Mouse (Mus musculus) kidney, postnatal 14 days (tissue): ENCODE data around the gene Scn9a.
A peak's percentile ranks its signal among the peaks of the same experiment; 100 is the strongest.

Experiments used
- DNase-seq: peaks from one replicate; pipeline ENCODE4 v3.0.0; 2022; ENCODE audit warnings: mixed read lengths

The Scn9a gene

DNA sequence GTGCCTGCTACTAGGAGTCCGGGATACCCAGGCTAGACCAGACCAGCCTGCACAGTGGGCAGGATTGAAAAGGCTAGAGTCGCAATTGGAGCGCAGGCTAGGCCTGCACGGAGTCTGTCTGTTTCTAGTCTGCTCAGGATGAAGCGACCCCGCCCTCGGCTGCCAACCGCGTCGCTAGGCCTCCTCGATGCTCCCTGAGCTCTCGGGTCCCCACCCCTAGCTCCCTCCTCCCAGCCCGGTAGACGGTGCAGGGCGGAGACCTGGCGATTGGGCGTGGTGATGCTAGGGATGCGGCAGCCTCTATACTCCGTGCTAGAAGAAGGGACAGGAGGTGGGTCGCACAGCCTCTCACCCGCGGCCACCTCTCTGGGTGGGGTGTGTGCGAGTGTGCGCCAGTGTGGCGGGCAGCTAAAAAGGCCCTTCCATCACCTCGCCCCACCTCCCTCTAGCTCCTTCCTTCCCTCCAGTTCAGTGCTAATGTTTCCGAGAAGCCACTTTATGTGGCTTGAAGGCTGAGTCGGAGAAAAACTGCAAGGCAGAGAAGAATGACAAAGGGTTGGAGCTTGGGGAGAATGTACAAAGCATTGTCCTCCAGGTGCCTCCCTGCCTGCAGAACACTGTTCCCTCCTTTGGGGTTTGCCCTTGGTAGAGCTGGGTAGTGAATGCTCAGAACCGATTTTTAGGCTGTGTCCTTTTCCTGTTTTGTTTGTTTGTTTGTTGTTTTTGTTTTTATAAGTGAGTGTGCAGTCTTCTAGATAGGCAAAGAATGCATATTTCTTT is at the start of gene Scn9a:
Gene Scn9a (minus strand): TSS at position 383 of the 780 bp plus-strand sequence.
- DNase-seq, result no peak

DNA sequence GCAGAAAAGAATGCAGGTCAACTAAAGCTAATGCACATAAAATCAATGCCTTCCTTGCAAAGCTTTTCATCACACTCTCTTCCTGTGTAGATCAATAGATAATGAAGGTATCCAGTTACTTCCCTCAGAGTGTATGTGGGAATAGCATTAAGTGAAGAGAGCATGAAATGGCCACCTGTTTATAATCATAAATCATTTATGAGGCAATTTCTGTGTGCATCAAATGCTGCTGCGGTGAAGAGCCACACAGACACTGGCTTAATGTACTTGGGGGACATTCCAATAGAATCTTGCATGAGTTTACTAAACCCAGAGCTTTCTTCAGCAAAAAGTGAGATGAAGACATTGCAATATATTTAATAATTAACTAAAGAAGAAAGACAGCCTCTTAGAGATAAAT is 27.2 kb upstream of the Scn9a start:
- no peak for DNase-seq

DNA sequence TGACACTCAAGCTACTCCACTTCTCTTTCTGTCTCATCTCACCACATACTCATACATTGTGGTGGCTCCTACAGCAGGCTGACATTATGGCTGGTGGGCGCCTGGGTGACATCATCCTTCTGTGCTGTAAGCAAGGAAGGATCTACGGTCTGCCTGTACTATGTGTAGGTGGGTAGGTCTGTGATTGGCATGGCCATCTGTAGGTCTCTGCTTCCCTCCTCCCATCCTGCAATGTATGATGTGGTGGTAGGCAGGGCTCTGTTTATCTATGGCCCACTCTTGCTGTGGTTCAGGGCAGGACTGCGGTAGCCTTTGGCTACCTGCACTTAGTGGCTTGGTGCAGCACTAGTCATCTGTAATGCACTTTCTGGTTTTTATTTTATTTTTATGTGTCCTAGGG is 21.7 kb upstream of the Scn9a start:
- no peak for DNase-seq

GRCm38 (mm10) chr2:66655431-66655830 is 20.7 kb upstream of the Scn9a start:
- DNase-seq, result no peak

- DNase-seq, result peak; percentile 23
These were observed 9.6 kb upstream of the Scn9a start for GRCm38 (mm10) chr2:66644384-66644783.

DNA sequence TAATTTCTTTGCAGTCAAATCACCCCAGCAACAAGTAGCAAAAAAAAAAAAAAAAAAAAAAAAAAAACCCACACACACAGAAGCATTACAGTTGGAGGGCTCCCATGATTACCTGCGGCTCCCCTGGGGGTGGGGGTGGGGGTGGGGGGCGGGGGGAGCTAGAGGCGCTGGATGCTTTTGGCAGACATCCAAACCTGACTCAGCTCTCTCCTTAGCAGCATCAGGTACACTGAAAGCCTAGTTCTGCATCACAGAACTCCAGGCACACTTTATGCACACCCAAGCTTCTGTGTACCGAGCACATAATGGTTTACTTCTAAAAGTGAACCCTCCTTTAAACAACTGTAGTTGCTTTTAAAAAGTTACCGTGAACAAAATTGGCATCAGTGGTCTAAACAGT is 2.0 kb downstream of the Scn9a start:
- DNase-seq, result no peak

DNA sequence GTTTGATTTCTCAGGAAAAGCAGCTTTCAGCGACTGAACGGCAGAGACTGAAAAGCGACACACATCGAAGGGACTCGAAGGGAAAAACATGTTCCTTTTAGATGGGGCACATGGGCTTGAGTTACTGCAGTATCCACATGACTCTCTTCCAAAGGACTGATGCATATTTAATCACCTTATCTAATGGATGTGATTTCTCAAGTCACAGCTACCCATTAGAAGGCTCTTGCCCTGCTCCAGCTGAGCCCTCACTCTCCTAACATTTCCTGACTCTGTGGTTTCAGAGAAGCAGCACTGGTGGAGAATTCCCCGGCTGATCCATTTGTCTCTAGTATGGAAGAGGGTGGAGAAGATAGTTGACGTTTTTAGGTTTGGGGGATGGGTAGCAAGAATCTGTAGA is 23.7 kb downstream of the Scn9a start:
- DNase-seq, result no peak

DNA sequence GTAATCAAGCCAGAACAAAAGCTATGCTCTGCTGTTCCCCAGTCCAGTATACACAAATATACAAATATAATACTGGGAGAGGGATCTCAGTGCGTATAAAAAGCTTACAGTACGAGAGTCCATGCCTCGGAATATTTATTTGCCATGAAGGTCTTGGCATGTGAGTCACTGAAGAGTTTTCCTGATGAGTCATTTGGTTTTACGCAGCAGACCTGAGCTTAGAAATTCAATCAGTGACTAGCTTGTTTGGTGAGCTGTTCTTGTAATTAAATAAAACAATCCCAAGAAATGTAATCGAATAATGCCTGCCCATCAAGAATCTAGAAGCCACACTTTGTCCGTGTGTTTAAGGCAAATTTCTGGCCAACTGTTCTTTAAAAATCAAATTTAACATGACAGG is 37.4 kb downstream of the Scn9a start:
- no peak for DNase-seq

- DNase-seq, result no peak
These were observed 38.6 kb downstream of the Scn9a start for GRCm38 (mm10) chr2:66596145-66596544.

GRCm38 (mm10) chr2:66590151-66590550 is 44.6 kb downstream of the Scn9a start:
- no peak for DNase-seq

GRCm38 (mm10) chr2:66580026-66580808 is 54.5 kb downstream of the Scn9a start:
- no peak for DNase-seq

GRCm38 (mm10) chr2:66548254-66548653 is 86.5 kb downstream of the Scn9a start:
- DNase-seq, result no peak

DNA sequence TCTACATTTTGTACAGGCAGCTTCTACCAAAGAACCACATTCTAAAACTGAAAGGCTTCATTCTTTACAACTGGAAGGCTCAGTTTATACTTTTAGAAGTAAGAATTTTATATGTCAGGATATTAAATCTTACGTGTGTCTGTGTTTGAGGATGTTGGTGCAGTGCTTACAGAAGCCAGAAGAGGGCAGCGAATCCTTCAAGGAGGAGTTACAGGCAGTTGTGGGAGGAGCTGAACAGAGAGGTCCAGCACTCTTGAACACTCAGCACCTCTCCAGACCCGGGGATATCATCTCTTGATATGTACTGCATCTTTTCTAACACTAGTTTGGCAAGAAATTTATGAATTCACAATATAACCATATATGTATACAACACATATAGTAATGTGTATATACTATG is 114.8 kb downstream of the Scn9a start:
- DNase-seq, result no peak

GRCm38 (mm10) chr2:66511424-66511823 is 123.3 kb downstream of the Scn9a start:
- DNase-seq, result no peak

GRCm38 (mm10) chr2:66508032-66508431 is 126.7 kb downstream of the Scn9a start:
- DNase-seq, result no peak

- no peak for DNase-seq
These were observed 127.1 kb downstream of the Scn9a start for GRCm38 (mm10) chr2:66507616-66508015.

GRCm38 (mm10) chr2:66502158-66502557 is 132.6 kb downstream of the Scn9a start:
- DNase-seq, result no peak

- no peak for DNase-seq
These were observed 140.2 kb downstream of the Scn9a start for GRCm38 (mm10) chr2:66494556-66494955.

DNA sequence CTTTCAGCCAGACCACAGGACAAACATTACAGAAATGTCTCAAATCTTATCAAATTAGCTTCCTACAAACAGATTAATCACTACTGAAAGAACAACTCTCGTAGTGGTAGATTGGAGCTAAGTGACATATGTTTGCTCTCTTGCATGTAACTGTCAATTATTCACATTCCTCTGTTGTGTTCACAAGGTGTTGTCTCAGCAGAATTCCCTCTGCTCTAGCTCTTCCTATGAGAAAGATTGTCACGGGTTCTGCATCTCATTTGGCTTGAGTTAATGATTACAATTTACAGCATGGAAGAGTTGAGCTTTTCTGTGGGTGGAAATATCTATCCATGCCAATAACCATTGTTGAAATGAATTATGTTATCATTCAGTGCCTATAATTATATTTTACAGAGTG is 156.4 kb downstream of the Scn9a start:
- no peak for DNase-seq

DNA sequence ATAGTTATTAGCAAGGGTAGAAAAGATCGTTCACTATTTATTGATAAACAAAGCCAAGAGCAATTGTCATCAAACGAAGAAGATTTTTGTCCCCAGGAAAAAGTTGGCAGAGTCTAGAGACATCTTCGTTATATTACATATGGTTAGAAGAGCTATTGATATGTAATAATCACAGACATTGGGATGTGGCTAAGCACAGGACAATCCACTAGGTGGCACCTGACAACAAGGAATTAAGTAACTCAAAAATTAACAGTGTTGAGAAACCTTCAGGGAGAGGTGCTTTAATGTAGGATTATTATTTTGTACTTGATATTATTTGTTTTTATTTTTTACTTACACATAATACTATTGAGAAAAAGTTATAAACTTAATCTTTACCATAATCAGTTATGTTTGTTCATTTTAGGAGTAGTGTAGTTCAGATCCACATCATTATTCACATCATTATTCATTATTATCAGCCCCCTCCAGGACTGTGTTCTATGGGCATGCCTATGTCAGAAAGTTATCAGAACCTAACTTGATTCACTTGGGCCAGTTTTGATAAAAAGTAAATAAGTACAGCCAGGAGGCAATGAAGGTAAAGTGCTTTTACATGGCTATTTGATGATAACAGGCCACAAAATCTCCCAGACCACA is 161.5 kb downstream of the Scn9a start:
- DNase-seq, result peak; percentile 21

- DNase-seq, result no peak
These were observed 169.3 kb downstream of the Scn9a start for GRCm38 (mm10) chr2:66465484-66465883.

DNA sequence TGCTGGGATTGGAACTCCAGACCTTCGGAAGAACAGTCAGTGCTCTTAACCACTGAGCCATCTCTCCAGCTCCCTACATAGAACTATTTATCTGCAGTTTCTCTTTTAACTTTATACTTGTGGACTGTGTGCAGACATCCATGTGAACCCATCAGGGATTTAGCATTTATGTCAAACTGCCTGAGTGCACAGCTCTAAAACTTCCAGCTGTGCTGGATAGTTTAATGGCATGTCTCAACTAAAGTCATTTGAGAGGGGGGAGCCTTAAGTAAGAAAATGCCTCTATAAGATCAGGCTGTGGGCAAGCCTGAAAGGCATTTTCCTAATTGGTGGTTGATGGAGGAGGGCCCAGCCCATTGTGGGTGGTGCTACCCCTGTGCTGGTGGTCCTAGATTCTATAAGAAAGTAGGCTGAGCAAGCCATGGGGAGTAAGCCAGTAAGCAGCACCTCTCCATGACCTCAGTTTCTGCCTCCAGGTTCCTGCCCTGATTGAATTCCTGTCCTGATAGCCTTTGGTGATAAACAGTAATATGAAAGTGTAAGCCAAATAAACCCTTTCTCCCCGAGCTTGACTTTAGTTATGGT is 169.8 kb downstream of the Scn9a start:
- no peak for DNase-seq

GRCm38 (mm10) chr2:66463916-66464315 is 170.8 kb downstream of the Scn9a start:
- no peak for DNase-seq
